9 mouse cellular contexts compared by ENCODE assay signal in genomic region chr6:41606214-41606613, GRCm38 (mm10). TPM values are rescaled to one million over a fixed set of nuclear protein-coding genes. Genes with fewer than 3 reads are reported as not detected.
DNase-seq lines count a peak whose midpoint lies in the region; ATAC-seq and TF ChIP-seq lines count a peak whose summit lies in the region.
"Had no signal": no experiment of that assay in that cellular context is flagged by ENCODE, and none has a peak within 500 bp of the region (broad histone marks: within the 10 kb centered on the region; RNA-seq: fewer than 3 reads in every experiment).

No protein-coding gene starts in this region.

- H3K9ac ChIP-seq in embryonic facial prominence, embryonic 11.5 days (replicated peaks; ENCODE audit: low read length) = peak overlapping the region; percentile 88
- H3K9ac ChIP-seq in heart, embryonic 16.5 days (ENCODE audit: low read length) = no peak overlapping the region
- H3K9ac ChIP-seq in lung, postnatal 0 days (replicated peaks; ENCODE audit: low read depth) = no peak overlapping the region

- TF ChIP-seq CTCF in lung, postnatal 0 days (IDR thresholded peaks at IDR 0.05) = no peak

- H3K4me1 ChIP-seq in embryonic facial prominence, embryonic 11.5 days (ENCODE audit: control insufficient read depth, insufficient read depth, low read length) = no peaks in the 10 kb centered on the region
- H3K4me1 ChIP-seq in heart, embryonic 16.5 days (ENCODE audit: control insufficient read depth, insufficient read depth, low read length) = peaks cover 4% of the 10 kb centered on the region; the same call in 1 of the 2 replicates
- no peaks in the 10 kb centered on the region for H3K4me1 ChIP-seq in lung, postnatal 0 days (ENCODE audit: insufficient read depth, low read depth, low read length)

- ATAC-seq in embryonic facial prominence, embryonic 11.5 days (replicated peaks; ENCODE audit: insufficient number of reproducible peaks, low FRiP score, low TSS enrichment, low read depth) = no peak
- ATAC-seq in heart, embryonic 16.5 days (replicated peaks; ENCODE audit: extremely low read depth, insufficient read depth, low FRiP score) = no peak
- peak; percentile 60 for ATAC-seq in lung, postnatal 0 days
- ATAC-seq in activated CD4-positive, CD25-positive, alpha-beta regulatory T cell, adult 4 months = no peak

- H3K4me3 ChIP-seq in embryonic facial prominence, embryonic 11.5 days (ENCODE audit: low read depth, low read length) = peak overlapping the region; percentile 61
- no peak overlapping the region for H3K4me3 ChIP-seq in heart, embryonic 16.5 days (ENCODE audit: low read length)
- no peak overlapping the region for H3K4me3 ChIP-seq in lung, postnatal 0 days (ENCODE audit: low read depth, low read length)

- no peak overlapping the region for H3K27ac ChIP-seq in embryonic facial prominence, embryonic 11.5 days (replicated peaks; ENCODE audit: low read depth, low read length)
- H3K27ac ChIP-seq in heart, embryonic 16.5 days (ENCODE audit: low read length) = no peak overlapping the region
- no peak overlapping the region for H3K27ac ChIP-seq in lung, postnatal 0 days (ENCODE audit: low read length)
- H3K27ac ChIP-seq: macrophage had no signal

- WGBS in embryonic facial prominence, embryonic 11.5 days = 7% methylated on average over 4 of the region's 4 CpGs
- WGBS in heart, embryonic 16.5 days = 14% methylated on average over 4 of the region's 4 CpGs
- whole genome bisulfite sequencing in lung, postnatal 0 days = 5% methylated on average over 4 of the region's 4 CpGs

- TF ChIP-seq EP300 in lung, postnatal 0 days (IDR thresholded peaks at IDR 0.05) = no peak

- H3K4me2 ChIP-seq in embryonic facial prominence, embryonic 11.5 days (ENCODE audit: low read depth, low read length) = peak overlapping the region; percentile 87
- peak overlapping the region; percentile 99 for H3K4me2 ChIP-seq in heart, embryonic 16.5 days (ENCODE audit: low read depth, low read length)
- H3K4me2 ChIP-seq in lung, postnatal 0 days (replicated peaks; ENCODE audit: low read depth, low read length) = peak overlapping the region; percentile 91

- DNase-seq in right cerebral cortex, adult 18-20 months = peak; percentile 76
- no peak for DNase-seq in right cerebral cortex, postnatal 36 days (ENCODE audit: low spot score in 2 of 2)
- no peak for DNase-seq in embryonic facial prominence, embryonic 11.5 days (ENCODE audit: low spot score)
- DNase-seq in kidney, postnatal 36 days = peak; percentile 21 to 27
- peak; percentile 74 for DNase-seq in lung, postnatal 0 days (ENCODE audit: low spot score)
- peak; percentile 55 to 63 for DNase-seq in right cerebral cortex, adult 2 months (ENCODE audit: low spot score in 2 of 2)

- H3K9me3 ChIP-seq in embryonic facial prominence, embryonic 11.5 days (replicated peaks; ENCODE audit: control insufficient read depth, low read length) = no peaks in the 10 kb centered on the region
- no peaks in the 10 kb centered on the region for H3K9me3 ChIP-seq in heart, embryonic 16.5 days (replicated peaks; ENCODE audit: control insufficient read depth, low read length)
- no peaks in the 10 kb centered on the region for H3K9me3 ChIP-seq in lung, postnatal 0 days (ENCODE audit: low read length)

- no peaks in the 10 kb centered on the region for H3K36me3 ChIP-seq in embryonic facial prominence, embryonic 11.5 days (replicated peaks; ENCODE audit: control insufficient read depth, insufficient read depth, low read depth, low read length)
- H3K36me3 ChIP-seq in heart, embryonic 16.5 days (ENCODE audit: control insufficient read depth, insufficient read depth) = no peaks in the 10 kb centered on the region
- no peaks in the 10 kb centered on the region for H3K36me3 ChIP-seq in lung, postnatal 0 days (ENCODE audit: insufficient read depth, low read length)

- H3K27me3 ChIP-seq in embryonic facial prominence, embryonic 11.5 days (ENCODE audit: control insufficient read depth, insufficient read depth, low read length) = no peaks in the 10 kb centered on the region
- peaks cover 8% of the 10 kb centered on the region for H3K27me3 ChIP-seq in heart, embryonic 16.5 days (ENCODE audit: control insufficient read depth, insufficient read depth, low read length)
- H3K27me3 ChIP-seq in lung, postnatal 0 days (replicated peaks; ENCODE audit: insufficient read depth, low read length) = no peaks in the 10 kb centered on the region

RNA-seq across cellular contexts. Expression of gene Ephb6, which starts 0.9 kb away (rescaled TPM):
- 10.0 and 11.7 TPM in 2 replicates for polyA plus RNA-seq in embryonic facial prominence, embryonic 11.5 days (2014; fragmentation: Nextera tagmentation; extraction: Ambion mirVana)
- 5.4 and 6.5 TPM in 2 replicates for polyA plus RNA-seq in heart, embryonic 16.5 days (2015; fragmentation: Nextera tagmentation; extraction: Ambion mirVana)
- polyA plus RNA-seq in lung, postnatal 0 days (2015; fragmentation: Nextera tagmentation; extraction: Ambion mirVana) = 5.5 and 6.2 TPM in 2 replicates
- 10 to 100 TPM in 1 of 2 experiments, 1 to 10 TPM in 1; 7.8 to 10.6 TPM for polyA plus RNA-seq in activated CD4-positive, CD25-positive, alpha-beta regulatory T cell, adult 4 months (2017; shearing (Covaris generic))

RNA-seq across cellular contexts. Expression of gene Trpv6, which starts 30.0 kb away (rescaled TPM):
- 0.26 and 0.56 TPM in 2 replicates for polyA plus RNA-seq in embryonic facial prominence, embryonic 11.5 days (2014; fragmentation: Nextera tagmentation; extraction: Ambion mirVana)
- 0.09 and 0.31 TPM in 2 replicates for polyA plus RNA-seq in heart, embryonic 16.5 days (2015; fragmentation: Nextera tagmentation; extraction: Ambion mirVana)
- 12.4 and 17.8 TPM in 2 replicates for polyA plus RNA-seq in lung, postnatal 0 days (2015; fragmentation: Nextera tagmentation; extraction: Ambion mirVana)
- under 1 TPM; 0.20 to 0.24 TPM for polyA plus RNA-seq in activated CD4-positive, CD25-positive, alpha-beta regulatory T cell, adult 4 months (2017; shearing (Covaris generic))
- polyA plus RNA-seq: macrophage had no signal

Comparison
In these comparisons a context has a peak if more than half of its experiments do, and no peak if none do; other contexts are left out.
1. DNase-seq: peak in right cerebral cortex, adult 18-20 months (single experiment), kidney, postnatal 36 days (2 of 2), lung, postnatal 0 days (single experiment) and right cerebral cortex, adult 2 months (2 of 2); none in right cerebral cortex, postnatal 36 days (0 of 2) and embryonic facial prominence, embryonic 11.5 days (single experiment).
2. Peak in every context shown above with its lines, with median percentiles within 50 percentile points of each other: H3K4me2 ChIP-seq.